Mouse (Mus musculus) kidney, adult 11 months (tissue): Measurements from ENCODE around the gene Spag5.
A peak's percentile ranks its signal among the peaks of the same experiment; 100 is the strongest.

ENCODE experiments used
- DNase-seq: peaks from one replicate; pipeline ENCODE4 v3.0.0; 2022

The Spag5 gene

DNA sequence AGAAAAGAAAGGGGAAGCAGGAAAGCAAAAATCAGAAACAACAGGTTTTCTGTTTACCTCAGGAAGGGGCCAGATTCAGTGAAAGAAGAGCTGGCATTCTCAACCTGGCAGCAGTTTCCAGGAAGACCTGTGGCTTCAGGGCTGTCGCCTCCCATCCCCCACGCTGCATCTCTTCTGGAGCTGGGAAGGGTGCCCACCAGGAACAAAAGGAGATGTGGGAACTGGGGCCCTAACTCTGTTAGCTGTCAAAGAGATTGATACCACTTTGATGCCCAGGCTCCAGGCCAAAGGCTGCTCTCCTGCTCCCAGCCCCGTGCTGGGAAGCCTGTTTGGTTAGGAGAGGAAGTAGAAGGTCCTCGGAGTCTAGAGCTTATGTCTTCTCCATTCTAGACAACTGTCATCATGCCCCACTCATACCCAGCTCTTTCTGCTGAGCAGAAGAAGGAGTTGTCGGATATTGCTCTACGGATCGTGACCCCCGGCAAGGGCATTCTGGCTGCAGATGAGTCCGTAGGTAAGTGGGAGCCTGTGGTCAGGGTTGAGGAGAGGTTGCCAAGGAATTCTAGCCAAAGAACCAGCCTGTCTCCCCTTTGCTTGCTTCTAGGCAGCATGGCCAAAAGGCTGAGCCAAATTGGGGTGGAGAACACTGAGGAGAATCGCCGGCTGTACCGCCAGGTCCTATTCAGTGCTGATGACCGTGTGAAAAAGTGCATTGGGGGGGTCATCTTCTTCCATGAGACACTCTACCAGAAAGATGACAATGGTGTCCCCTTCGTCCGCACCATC is 22.9 kb downstream of the Spag5 start:
- DNase-seq = no peak

DNA sequence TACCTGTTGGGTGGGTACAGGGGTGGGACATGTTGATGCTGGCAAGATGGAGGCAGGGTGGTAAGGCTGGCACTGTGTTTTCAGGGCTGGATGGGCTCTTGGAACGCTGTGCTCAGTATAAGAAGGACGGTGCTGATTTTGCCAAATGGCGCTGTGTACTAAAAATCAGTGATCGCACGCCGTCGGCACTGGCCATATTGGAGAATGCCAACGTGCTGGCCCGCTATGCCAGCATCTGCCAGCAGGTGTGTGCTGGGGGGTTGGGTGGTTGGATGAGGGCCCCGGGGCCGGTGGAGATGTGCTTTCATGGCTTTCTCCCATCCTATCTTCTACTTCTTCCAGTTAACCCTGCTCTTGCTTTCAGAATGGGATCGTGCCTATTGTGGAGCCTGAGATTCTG is 23.6 kb downstream of the Spag5 start:
- no peak for DNase-seq

DNA sequence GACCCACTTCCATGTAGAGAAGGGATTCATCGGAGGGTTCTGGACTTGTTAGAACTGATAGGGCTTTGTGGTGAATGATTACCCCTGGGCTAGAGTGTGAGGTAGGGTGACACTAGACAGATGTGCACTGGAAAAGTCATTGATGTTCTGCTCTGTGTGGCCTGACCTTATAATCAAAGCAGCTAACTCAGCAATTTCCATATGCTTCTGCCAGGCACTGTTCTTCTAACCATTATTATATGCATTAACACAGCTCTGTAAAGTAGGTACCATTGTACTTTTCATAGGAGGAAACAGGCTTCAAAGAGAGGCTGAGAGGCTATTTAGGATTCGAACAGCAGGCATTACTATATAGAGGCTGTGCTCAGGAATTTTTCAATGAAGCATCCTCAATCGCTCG is 25.9 kb downstream of the Spag5 start:
- no peak for DNase-seq

DNA sequence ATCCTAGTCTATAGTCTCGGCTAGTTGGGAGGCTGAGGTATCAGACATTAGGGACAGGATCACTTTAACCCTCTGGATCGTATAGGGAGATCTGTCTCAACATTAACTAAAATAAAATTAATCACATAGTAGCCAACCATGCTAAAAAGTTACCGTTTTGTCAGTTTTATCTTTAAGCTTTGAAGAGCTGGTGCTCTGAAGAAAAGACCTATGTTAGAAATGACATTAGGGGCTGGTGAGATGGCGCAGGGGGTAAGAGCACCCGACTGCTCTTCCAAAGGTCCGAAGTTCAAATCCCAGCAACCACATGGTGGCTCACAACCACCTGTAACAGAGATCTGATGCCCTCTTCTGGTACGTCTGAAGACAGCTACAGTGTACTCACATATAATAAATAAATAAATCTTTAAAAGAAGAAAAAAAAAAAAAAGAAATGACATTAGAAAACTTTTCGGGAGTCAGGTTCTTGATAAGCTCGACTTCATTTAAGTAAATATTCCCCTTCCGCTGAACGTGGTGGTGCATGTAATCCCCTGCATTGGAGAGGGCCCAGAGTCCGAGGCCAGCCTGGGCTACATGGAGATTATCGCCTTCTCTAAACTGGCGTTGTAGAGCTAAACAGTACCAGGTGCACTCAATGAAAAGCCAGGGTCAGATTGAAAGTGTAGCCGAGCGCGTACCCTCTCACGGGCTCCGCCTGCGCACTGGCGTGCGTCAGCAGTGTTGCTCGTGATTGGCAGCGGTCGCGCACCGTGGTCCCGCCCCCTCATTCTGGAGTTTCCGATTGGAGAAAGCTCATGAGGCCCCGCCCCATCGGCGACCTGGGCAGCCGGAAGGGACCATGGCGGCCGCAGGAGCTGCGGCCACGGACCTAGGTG is 26.5 kb downstream of the Spag5 start, which contains the start of gene Pigs:
Gene Pigs, plus strand, starts transcription at position 782 of the 878 bp plus-strand sequence.
- DNase-seq = peak; percentile 97

DNA sequence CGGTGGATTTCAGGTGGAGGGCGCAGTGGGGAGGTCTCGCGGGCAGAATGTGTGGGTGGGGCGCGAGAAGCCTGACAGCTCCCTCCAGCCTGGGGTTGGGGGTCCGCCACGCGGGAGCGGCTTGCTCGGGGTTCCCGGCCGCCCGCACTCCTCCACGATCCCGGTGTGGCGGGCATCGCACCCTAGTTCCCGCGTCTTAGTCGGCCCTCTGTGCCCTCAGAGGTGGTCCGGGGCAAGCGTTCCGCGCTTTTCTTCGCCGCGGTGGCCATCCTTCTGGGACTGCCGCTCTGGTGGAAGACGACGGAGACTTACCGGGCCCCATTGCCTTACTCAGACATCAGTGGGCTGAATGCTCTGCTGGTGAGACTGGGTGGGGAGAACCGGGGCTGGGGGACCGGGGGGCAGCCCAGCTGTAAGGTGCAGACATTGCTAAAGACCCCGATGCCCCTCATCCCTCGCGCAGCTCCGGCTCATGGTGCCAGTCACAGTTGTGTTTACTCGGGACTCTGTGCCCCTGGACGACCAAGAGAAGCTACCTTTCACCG is 27.3 kb downstream of the Spag5 start:
- DNase-seq = no peak

DNA sequence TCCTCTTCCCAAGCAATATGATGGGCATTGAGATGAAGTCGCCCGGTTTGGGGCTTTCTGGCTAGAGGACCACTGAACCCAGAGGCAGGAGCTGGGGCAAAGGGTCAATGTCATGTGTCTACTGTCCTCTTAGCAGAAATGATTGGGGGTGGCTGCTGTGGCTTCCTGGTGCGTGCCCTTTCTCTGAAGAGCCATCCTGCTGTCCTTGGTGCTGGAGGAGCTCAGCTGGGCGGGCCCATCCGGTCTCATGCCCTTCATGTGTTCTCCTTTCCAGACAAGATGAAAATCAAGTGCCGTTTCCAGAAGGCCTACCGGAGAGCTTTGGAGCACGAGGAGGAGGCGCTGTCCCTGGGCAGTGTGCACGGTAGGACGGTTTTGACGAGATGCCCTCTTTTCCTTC is 31.3 kb downstream of the Spag5 start:
- no peak for DNase-seq

DNA sequence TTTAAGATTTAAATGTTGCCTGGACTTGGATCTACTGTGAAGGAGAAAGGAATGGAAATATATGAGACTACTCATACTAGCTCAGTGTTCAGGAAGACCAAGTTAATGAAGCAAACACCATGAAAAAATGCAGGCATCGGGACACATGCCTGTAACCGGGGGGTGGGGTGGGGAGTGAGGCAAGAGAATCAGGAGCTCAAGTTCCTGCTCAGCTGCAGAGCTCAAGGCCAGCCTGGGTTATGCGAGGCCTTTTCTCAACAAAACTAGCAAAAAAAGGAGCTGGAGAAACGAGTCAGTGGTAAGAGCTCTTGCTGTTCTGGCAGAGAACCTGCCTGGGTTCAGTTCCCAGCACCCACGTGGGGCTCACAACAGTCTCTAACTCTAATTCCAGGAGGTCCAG is 32.7 kb downstream of the Spag5 start:
- no peak for DNase-seq

DNA sequence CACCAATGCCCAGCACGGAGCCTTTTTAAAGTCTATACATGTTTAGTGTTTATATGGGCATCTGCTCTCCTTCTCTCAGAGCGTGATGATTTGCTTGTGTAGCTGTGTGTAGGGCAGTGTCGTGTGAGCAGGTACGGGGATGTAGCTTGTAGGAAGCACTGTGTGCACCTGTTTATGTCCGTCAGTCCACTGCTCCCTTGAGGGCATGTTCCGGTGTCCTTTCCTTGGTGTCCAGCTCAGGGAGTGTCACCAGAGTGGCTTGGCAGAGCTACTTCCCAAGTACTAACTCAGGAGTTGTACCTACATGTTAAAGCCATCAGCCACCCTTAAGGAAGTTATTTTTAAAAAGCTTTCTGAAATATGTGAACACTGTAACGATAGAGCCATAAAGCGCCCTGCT is 35.7 kb downstream of the Spag5 start:
- no peak for DNase-seq

DNA sequence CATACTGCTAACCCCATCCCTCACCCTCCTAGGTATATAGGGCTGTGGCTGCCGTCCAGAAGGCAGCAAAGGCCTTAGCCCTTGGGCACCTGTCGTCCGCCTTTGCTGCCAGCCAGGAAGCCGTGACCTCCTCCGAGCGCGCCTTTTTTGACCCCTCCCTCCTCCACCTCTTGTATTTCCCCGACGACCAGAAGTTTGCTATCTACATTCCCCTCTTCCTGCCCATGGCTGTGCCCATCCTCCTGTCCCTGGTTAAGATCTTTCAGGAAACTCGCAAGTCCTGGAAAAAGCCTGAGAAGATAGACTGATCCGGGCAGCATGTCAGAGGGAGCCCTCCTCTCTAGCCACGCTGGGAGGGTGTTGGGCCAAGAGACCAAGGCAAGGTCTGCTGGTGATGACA is 40.4 kb downstream of the Spag5 start:
- no peak for DNase-seq

DNA sequence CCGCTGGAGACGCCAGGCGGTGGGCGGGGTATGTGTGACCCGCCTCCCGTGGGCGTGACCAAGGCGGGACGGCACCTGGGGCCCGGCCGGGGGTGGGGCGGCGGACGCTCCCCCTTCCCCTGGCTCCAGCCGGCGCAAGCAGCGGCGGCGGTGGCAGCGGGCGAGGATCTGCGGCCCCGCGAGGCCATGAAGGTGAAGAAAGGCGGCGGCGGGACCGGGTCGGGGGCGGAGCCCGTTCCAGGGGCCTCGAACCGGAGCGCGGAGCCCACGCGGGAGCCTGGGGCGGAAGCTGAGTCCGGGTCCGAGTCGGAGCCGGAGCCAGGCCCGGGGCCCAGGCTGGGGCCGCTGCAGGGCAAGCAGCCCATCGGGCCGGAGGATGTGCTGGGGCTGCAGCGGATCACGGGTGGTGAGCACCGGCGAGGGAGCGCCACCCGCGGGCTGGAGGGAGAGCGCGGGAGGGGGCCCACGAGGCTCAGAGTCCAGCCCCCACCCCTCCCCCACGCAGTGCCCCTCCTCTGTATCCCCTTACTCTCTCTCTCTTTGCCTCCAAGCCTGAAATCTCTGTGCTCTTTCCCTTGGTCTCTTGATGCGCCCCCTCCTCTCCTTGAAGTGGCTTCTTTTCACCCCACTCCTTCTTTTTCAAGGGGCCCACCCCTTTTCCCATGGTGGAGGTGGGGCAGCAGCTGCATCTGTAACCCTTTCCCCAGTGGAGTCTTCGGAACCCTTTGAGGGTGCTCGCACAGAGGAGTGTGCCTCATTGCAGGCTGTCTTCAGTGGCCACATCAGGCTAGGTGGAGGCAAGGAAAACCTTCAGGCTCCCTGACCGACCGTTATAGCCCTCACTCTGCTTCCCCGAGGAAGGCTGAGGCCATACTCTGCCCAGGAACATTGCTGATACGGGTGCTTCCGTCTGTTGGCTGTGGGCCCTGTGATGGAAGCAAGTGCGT is 42.3 kb downstream of the Spag5 start, which contains the start of gene Unc119:
Gene Unc119, plus strand, starts transcription at position 102 of the 947 bp plus-strand sequence.
- peak; percentile 64 for DNase-seq

DNA sequence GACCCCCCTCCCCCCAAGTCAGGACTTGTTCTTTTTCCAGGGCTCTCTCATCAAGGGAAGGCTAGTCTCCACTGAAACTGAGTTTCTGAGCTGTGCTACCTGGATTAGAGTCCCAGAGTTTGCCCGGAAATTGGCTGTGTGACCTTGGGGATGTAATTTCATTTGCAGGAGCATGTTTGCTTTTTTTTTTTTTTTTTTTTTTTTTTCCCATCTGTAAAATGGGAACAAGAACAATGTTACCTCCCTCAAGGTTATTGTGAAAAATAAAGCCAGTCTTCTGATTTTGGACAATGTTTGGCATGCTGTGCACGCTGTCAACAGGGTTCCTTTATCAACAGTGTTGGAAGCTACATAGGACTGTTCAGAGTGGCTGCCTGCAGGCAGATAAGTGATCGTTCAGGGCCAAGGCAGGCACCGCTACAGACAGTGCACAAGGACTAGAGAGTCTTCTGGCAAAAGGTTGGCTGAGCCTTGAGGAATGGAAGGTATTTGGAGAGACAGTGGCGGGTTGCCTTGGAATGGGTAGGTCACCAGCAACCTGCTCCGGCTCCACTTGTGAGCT is 43.1 kb downstream of the Spag5 start:
- DNase-seq = no peak

DNA sequence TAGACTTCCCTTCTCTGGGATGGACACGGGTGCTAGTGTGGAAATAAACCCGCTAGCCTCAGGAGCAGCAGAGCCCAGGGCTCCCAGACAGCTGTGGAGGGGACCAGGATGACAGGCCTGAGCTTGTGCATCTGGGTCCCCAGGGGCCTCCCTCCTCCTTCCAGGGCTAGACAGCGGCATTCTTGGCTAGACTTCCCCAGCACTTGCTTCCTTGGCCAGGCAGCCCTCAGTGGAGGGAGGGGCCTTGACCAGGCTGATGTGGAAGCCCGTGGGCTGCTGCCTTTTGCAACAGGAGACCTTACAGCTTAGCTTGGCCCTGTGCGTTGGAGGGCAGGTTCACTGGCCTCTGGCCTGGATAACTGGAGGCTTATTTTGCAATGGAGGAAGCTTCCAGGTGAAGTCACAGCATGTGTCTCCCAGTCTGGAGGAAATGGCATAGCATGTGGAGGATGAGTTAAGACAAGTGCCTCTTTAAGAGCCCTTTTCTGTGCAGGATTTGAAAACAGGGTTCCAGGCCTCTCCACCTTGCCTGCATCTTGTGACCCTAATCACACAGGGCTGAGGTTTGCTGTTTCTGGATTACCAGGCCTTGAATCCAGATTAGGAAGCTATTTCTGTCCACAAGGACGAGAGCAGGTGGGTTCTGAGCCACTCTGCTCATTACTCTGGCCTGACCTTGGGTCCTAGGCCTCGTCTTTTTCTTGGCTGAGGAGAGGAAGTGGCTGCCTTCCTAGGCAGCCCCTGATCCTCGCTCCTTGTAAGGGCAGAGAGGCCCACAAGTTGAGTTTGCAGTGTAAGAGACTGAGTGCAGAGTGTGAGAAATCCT is 43.8 kb downstream of the Spag5 start:
- DNase-seq = no peak

DNA sequence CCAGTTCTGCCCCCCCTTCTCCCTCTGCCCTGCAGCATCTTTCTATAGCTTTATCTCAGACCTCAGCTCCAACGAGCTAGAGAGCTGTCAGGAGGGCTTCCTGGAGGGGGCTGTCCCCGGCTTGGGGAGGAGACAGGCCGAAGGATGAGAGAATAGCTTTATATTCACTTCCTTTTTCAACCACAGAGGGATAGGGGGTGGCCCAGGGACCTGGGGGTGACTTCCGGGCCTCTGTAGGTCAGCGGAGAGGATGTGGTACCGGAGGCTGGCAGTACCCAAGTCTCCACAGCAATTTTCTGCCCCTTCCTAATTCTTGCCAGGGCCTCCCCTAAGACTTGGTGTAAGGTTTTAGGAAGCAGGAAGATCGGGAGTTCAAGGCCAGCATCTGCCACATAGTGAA is 44.5 kb downstream of the Spag5 start:
- DNase-seq = no peak

DNA sequence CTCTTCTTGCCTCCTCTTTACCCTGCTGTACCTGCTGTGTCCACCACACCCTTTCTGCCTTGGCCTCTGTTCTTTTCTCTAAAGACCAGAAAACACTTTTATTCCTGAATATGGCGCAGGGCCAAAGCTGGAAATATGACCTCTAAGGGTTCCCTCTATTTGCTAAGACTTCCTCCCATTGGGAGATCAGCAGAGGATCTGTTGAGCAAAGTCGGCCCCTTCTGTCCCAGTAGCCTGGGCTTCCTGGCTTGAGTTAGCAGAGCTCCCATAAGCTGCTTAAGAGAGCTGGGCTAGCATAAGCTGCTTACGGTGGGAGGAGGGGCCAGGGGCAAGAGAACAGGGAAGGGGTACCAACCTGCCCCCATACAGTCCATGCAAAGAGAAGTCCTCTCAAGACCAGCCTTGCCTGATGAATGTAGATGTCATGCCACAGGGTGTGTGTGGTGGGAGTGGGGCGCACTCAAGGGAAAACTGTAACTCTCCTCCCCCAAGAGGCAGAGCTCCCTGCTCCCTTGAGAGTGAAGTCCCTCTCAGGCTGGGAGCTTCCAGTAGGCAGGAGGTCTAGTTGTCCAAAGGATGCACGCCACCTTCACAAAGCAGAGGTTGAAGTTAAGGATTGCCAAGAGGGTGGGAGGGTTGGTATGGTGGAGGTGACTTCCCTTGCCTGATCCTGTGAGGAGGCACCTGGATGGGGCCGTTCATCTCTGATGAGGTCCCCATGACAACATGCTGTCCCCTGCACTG is 45.2 kb downstream of the Spag5 start:
- no peak for DNase-seq

DNA sequence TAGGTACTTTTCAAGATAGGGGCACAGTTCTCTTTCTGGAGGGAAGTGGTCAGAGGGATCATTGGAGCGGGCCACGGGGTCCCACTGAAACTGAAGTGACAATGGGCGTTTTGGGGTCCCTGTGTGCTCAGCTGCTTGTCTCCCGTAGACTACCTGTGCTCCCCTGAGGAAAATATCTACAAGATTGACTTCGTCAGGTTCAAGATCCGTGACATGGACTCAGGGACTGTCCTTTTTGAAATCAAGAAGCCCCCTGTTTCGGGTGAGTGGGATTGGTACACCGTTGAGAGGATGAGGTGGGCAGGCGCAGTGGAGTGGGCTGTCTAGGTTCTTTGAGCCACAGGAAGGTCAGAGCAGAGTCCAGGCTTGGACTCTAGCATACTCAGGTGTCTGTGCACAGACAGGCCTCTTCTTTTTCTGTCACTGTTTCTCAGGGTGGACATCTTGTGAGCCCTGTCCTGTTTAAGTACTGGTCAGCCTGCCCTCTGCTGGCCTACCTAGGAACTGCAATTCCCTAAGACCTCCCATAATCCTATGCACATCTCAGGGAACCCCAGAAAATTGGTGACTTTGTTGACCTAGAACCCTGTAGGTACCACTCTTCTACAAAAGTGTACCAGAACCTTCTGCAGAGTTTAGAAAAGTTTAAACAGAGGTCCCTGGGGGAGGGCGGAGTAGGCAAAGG is 45.9 kb downstream of the Spag5 start:
- peak; percentile 60 for DNase-seq

DNA sequence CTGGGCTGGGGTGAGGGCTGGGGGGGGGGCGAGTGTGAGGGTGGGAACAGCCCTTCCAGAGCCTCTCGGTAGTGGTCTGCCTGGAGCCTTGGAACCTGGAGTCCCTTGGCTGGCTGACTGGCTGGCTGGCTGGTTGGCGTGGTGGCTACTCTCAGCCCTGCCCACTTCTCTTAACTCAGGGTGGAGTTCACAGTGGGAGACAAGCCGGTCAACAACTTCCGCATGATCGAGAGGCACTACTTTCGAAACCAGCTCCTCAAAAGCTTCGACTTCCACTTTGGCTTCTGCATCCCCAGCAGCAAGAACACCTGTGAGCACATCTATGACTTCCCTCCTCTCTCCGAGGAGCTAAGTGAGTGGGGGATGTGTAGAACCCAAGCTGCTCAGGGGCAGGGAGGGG is 46.6 kb downstream of the Spag5 start:
- no peak for DNase-seq

DNA sequence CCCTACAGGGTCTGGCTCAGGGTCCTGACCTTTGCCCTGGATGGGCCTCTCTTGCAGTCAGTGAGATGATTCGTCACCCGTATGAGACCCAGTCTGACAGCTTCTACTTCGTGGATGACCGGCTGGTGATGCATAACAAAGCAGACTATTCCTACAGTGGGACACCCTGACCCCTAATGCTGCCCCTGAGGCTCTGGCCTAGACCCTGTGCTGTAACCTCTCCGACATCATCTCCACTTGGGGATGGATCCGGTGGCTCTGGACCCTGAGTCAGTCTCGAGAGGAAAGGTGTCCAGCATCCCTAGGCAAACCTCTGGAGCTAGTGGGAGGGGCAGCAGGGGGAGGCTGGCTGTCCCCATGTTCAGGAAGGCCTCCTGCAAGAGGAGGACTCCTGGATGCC is 47.1 kb downstream of the Spag5 start:
- no peak for DNase-seq

DNA sequence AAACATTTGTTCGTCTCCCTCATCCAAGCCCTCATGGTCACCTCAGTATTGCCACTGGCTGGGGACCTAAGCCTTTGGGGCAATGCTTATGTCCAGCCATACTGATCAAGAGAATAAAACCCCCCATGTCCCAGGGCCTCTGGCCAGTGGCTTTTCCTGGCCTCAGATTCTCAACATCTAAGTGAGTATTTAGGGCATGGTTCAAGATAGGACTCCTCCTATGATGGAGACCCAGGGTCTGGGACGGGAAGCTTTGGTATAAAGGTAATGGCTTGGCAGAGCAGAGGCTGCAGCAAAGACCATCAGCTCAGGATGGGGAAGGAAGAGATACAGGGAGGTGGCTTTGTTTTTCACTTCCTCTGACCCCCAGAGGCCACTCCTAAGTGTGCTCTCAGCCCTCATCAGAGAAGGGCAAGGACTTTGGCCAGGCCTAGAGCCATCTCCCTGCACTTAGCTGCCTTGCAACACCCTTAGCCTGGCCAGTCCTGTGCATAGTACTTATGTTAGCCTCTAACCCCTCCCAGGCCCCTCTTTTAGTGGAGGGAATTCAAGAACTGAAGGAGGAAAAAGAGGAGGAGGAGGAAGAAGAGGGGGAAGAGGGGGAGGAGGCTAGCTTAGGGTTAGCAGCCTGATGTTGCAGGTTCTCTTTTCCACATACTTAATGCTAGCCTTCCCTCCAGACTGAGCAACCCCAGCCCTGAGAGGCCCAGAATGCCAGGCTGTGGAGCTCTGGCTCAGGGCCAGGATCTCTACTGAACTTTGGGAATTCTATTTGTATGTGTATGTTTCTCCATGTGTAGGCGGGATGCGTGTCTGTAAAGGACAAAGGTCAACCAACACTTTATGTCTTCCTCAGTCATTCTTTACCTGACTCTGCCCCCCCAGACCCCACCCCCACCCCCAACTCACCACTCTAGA is 48.4 kb downstream of the Spag5 start:
- DNase-seq = no peak

DNA sequence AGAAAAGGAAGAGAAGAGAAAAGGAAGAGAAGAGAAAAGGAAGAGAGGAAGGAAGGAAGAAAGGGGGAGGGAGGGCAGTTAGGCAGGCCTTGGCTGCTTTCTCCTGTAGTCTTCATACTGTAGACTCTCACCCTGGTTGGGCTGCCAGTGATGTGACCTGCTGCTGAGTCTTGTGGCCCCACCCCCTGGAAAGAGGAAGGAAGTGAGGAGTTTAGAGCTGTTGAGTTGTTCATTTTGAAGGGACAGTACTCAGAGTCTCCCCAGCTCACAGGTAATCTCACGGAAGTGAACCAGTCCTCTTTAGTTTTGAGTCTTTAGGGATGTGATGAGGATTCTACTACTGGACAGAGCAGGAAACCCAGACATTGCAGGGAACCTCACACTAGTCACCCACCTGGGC is 51.8 kb downstream of the Spag5 start:
- DNase-seq = no peak
